Mouse (Mus musculus) E14TG2a.4 (cell line): ENCODE results near the gene Nrxn3.

Experiments
- CTCF ChIP-seq: conservative IDR thresholded peaks from 2 replicates; pipeline ENCODE4 v1.5.1; 2014; ENCODE audit warnings: low read length
- POU5F1 ChIP-seq: IDR thresholded peaks from 2 replicates; pipeline ENCODE4 v1.6.1; 2014; ENCODE audit warnings: low read length, borderline replicate concordance

GRCm38 (mm10) chr12:89764191-89765082, 1041.8 kb downstream of the Nrxn3 start:
- TF ChIP-seq CTCF (no peak), POU5F1 (no peak)
